Mouse (Mus musculus): Measurements from ENCODE around the gene Tnfrsf8. TPM values are rescaled to one million over a fixed set of nuclear protein-coding genes. Genes with fewer than 3 reads are reported as not detected.

Tnfrsf8 gene
- polyA plus RNA-seq, 1 experiment from 2014 or later = 0.05 TPM

GRCm38 (mm10) chr4:145233487-145234228 lies 81.3 kb downstream of the Tnfrsf8 start:
- WGBS = 48% methylated on average over 3 of the region's 3 CpGs
- 0 out of 2 replicates have a peak, but pooled peaks cover 4% of the 10 kb centered on the region for H3K4me1 ChIP-seq (ENCODE audit: insufficient read depth, low read depth, low read length)
- H3K27ac ChIP-seq (ENCODE audit: low read length) = peak overlapping the region; percentile 66
- TF ChIP-seq EP300 (IDR thresholded peaks at IDR 0.05) (0 out of 2 replicates have a peak, but pooled peaks have one; percentile 33), CTCF (IDR thresholded peaks at IDR 0.05) (no peak)
- no peaks in the 10 kb centered on the region for H3K27me3 ChIP-seq (replicated peaks; ENCODE audit: insufficient read depth, low read length)
- peak; percentile 69 for DNase-seq (ENCODE audit: low spot score)
- ATAC-seq = peak; percentile 67
- no peak overlapping the region for H3K4me2 ChIP-seq (replicated peaks; ENCODE audit: low read depth, low read length)
- H3K36me3 ChIP-seq (ENCODE audit: insufficient read depth, low read length) = no peaks in the 10 kb centered on the region
- no peaks in the 10 kb centered on the region for H3K9me3 ChIP-seq (ENCODE audit: low read length)
- H3K4me3 ChIP-seq (ENCODE audit: low read depth, low read length) = no peak overlapping the region
- H3K9ac ChIP-seq (replicated peaks; ENCODE audit: low read depth) = no peak overlapping the region

- H3K27ac ChIP-seq (ENCODE audit: low read length) = no peak overlapping the region
- DNase-seq (ENCODE audit: low spot score) = no peak
- H3K4me2 ChIP-seq (replicated peaks; ENCODE audit: low read depth, low read length) = no peak overlapping the region
- 0 out of 2 replicates have a peak, but pooled peaks cover 4% of the 10 kb centered on the region for H3K4me1 ChIP-seq (ENCODE audit: insufficient read depth, low read depth, low read length)
- H3K36me3 ChIP-seq (ENCODE audit: insufficient read depth, low read length) = no peaks in the 10 kb centered on the region
- ATAC-seq = no peak
- TF ChIP-seq EP300 (IDR thresholded peaks at IDR 0.05) = no peak
- TF ChIP-seq CTCF (IDR thresholded peaks at IDR 0.05) = no peak
- H3K27me3 ChIP-seq (replicated peaks; ENCODE audit: insufficient read depth, low read length) = no peaks in the 10 kb centered on the region
- 85% methylated on average over 5 of the region's 5 CpGs for WGBS
- H3K4me3 ChIP-seq (ENCODE audit: low read depth, low read length) = no peak overlapping the region
- no peaks in the 10 kb centered on the region for H3K9me3 ChIP-seq (ENCODE audit: low read length)
- H3K9ac ChIP-seq (replicated peaks; ENCODE audit: low read depth) = no peak overlapping the region
Observed at GRCm38 (mm10) chr4:145231732-145232131, 83.2 kb downstream of the Tnfrsf8 start.

- H3K36me3 ChIP-seq (ENCODE audit: insufficient read depth, low read length) = no peaks in the 10 kb centered on the region
- TF ChIP-seq EP300 (IDR thresholded peaks at IDR 0.05) (no peak), CTCF (IDR thresholded peaks at IDR 0.05) (no peak)
- H3K27ac ChIP-seq (ENCODE audit: low read length) = no peak overlapping the region
- ATAC-seq = no peak
- no peak for DNase-seq (ENCODE audit: low spot score)
- H3K4me1 ChIP-seq (ENCODE audit: insufficient read depth, low read depth, low read length) = 0 out of 2 replicates have a peak, but pooled peaks cover 4% of the 10 kb centered on the region
- H3K4me2 ChIP-seq (replicated peaks; ENCODE audit: low read depth, low read length) = no peak overlapping the region
- WGBS = 84% methylated on average over 2 of the region's 2 CpGs
- no peak overlapping the region for H3K4me3 ChIP-seq (ENCODE audit: low read depth, low read length)
- no peaks in the 10 kb centered on the region for H3K27me3 ChIP-seq (replicated peaks; ENCODE audit: insufficient read depth, low read length)
- H3K9me3 ChIP-seq (ENCODE audit: low read length) = no peaks in the 10 kb centered on the region
- no peak overlapping the region for H3K9ac ChIP-seq (replicated peaks; ENCODE audit: low read depth)
Observed at GRCm38 (mm10) chr4:145230647-145231046, 84.3 kb downstream of the Tnfrsf8 start.

- DNase-seq (ENCODE audit: low spot score) = peak; percentile 66
- Histone ChIP-seq H3K4me2 (replicated peaks; ENCODE audit: low read depth, low read length) (no peak overlapping the region), H3K27ac (ENCODE audit: low read length) (no peak overlapping the region), H3K36me3 (ENCODE audit: insufficient read depth, low read length) (no peaks in the 10 kb centered on the region), H3K9ac (replicated peaks; ENCODE audit: low read depth) (no peak overlapping the region), H3K4me3 (ENCODE audit: low read depth, low read length) (no peak overlapping the region), H3K27me3 (replicated peaks; ENCODE audit: insufficient read depth, low read length) (no peaks in the 10 kb centered on the region), H3K9me3 (ENCODE audit: low read length) (no peaks in the 10 kb centered on the region), H3K4me1 (ENCODE audit: insufficient read depth, low read depth, low read length) (0 out of 2 replicates have a peak, but pooled peaks cover 4% of the 10 kb centered on the region)
- no peak for TF ChIP-seq CTCF (IDR thresholded peaks at IDR 0.05)
- TF ChIP-seq EP300 (IDR thresholded peaks at IDR 0.05) = no peak
- peak; percentile 70 for ATAC-seq
- 74% methylated on average over 5 of the region's 5 CpGs for WGBS
Observed at GRCm38 (mm10) chr4:145229524-145230163, 85.3 kb downstream of the Tnfrsf8 start.

- 0 out of 2 replicates have a peak, but pooled peaks cover 4% of the 10 kb centered on the region for H3K4me1 ChIP-seq (ENCODE audit: insufficient read depth, low read depth, low read length)
- no peak for ATAC-seq
- no peaks in the 10 kb centered on the region for H3K9me3 ChIP-seq (ENCODE audit: low read length)
- 89% methylated on average over 6 of the region's 6 CpGs for WGBS
- DNase-seq (ENCODE audit: low spot score) = no peak
- H3K27ac ChIP-seq (ENCODE audit: low read length) = no peak overlapping the region
- TF ChIP-seq CTCF (IDR thresholded peaks at IDR 0.05) = no peak
- TF ChIP-seq EP300 (IDR thresholded peaks at IDR 0.05) = no peak
- H3K4me2 ChIP-seq (replicated peaks; ENCODE audit: low read depth, low read length) = no peak overlapping the region
- no peak overlapping the region for H3K4me3 ChIP-seq (ENCODE audit: low read depth, low read length)
- no peaks in the 10 kb centered on the region for H3K36me3 ChIP-seq (ENCODE audit: insufficient read depth, low read length)
- H3K9ac ChIP-seq (replicated peaks; ENCODE audit: low read depth) = no peak overlapping the region
- H3K27me3 ChIP-seq (replicated peaks; ENCODE audit: insufficient read depth, low read length) = no peaks in the 10 kb centered on the region
Observed at GRCm38 (mm10) chr4:145229051-145229450, 85.9 kb downstream of the Tnfrsf8 start.

- DNase-seq (ENCODE audit: low spot score) (no peak), ATAC-seq (no peak)
- no peak overlapping the region for H3K27ac ChIP-seq (ENCODE audit: low read length)
- H3K9ac ChIP-seq (replicated peaks; ENCODE audit: low read depth) = no peak overlapping the region
- TF ChIP-seq EP300 (IDR thresholded peaks at IDR 0.05) = no peak
- H3K9me3 ChIP-seq (ENCODE audit: low read length) = no peaks in the 10 kb centered on the region
- 0 out of 2 replicates have a peak, but pooled peaks cover 1% of the 10 kb centered on the region for H3K4me1 ChIP-seq (ENCODE audit: insufficient read depth, low read depth, low read length)
- WGBS = 84% methylated on average over 4 of the region's 4 CpGs
- H3K4me3 ChIP-seq (ENCODE audit: low read depth, low read length) = no peak overlapping the region
- no peak overlapping the region for H3K4me2 ChIP-seq (replicated peaks; ENCODE audit: low read depth, low read length)
- no peaks in the 10 kb centered on the region for H3K36me3 ChIP-seq (ENCODE audit: insufficient read depth, low read length)
- no peaks in the 10 kb centered on the region for H3K27me3 ChIP-seq (replicated peaks; ENCODE audit: insufficient read depth, low read length)
Observed at GRCm38 (mm10) chr4:145224613-145225012, 90.4 kb downstream of the Tnfrsf8 start.

All from lung, postnatal 0 days (tissue).